Mouse (Mus musculus) ovary, adult 18-20 months (tissue): Measurements from ENCODE around the gene Als2.
A peak's percentile ranks its signal among the peaks of the same experiment; 100 is the strongest.

Experiments
- DNase-seq: peaks from one replicate; pipeline ENCODE4 v3.0.0; 2022; ENCODE audit warnings: low spot score, mixed read lengths

Als2 gene

DNA sequence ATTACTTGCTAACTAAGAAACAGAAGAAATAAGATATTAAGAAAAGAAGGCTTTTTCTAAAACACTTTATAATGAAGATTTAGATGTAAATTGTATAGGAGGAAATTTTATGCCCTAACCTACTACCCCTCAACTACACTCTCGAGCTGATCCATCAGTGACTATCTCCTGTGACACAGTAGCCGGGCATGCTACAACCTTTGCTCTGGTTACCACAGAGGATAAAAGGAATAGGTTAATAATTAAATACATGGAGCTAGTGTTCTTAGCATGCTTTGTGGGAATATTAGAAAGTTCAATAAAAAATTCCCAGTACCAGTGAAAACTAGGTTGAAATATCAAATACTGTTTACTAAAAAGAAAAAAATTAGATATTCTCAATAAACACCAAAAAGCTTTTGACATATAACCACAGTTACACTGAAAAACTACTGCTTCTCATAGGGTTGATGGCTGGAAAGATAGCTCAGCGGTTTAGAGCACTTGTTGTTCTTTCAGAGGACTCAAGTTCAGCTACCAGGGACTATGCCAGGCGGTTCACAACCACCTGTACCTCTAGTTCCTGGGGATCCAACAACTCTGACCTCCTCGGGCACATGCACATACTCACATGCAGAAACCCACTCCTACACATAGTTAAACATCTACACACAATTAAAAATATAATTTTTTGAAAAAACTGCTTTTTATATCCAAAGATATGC lies 24.8 kb downstream of the Als2 start:
- DNase-seq = no peak

DNA sequence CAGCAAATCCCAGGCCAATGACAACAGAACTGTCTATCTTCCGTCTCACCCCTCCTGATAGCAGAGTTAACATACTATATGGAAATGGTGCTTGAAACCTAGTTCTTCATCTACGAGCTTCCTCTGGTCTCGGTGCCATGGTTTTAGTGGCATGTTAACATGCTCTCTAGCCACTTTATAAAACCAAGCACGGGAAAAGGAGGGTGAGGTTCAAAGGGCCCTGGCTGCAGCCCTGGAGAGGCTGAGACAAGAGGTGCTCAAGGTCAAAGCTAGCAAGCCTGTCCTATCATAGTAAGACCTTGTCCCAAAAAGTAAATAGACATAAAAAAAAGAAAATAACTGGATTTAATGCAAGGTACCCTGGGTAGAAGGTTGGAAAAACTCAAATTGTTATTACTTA lies 25.4 kb downstream of the Als2 start:
- DNase-seq = no peak

GRCm38 (mm10) chr1:59208331-59208730 lies 28.7 kb downstream of the Als2 start:
- DNase-seq = no peak

DNA sequence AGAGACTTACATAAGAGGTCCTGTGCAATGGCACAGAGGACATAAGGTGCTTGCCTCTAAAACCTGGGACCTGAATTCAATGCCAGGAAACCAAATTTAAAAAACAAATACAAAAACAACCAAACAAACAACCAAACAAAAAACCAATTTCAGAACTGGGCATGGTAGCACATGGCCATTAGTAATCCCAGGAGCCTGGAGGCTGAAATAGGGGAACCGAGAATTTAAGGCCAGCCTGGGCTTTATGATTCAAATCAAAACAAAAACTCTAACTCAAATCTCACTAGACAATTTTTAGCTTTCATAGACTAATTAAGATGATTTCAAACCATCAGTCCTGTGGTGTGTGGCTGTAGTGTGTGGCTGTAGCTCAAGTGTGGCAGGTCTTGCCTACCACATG lies 32.5 kb downstream of the Als2 start:
- no peak for DNase-seq

- DNase-seq = peak; percentile 11
Observed at GRCm38 (mm10) chr1:59202367-59202766, 34.7 kb downstream of the Als2 start.

DNA sequence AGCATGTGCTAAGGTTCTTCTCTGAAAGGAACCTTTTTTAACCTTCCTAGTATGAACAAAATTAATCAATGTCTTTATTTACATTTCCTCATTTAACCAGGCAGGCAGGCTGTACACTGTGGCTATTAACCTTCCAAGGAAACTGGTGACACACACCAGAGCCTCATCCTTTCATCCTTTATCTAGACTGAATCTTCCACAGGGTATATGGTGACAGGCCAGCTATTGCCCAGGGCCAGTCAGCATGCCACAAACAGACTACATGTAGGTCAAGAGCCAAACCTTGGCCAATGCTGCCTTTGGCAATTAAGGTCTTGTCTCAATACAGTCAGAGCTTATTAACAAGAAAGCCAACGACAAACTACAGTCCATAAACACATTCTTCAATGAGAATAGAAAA lies 35.5 kb downstream of the Als2 start:
- DNase-seq = no peak

- DNase-seq = no peak
Observed at GRCm38 (mm10) chr1:59200960-59201359, 36.1 kb downstream of the Als2 start.

DNA sequence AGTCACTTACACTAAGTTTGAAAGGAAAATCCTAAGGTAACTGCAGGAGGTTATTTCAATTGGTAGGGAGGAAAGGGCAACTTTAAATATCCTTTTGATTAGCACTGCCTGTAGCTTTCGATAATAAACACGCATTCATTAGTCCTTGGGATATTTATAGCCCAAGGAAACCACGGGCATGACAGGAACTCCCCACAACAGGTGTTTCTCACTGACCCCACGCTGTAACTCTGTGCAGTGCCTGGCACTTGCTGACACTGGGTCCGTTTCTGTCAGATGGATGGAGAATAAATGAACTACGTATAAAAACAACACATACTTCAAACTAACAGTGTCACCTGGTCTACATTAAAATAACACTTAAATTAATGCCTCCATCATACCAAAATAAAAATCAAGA lies 42.1 kb downstream of the Als2 start:
- no peak for DNase-seq

- no peak for DNase-seq
Observed at GRCm38 (mm10) chr1:59187786-59188185, 49.2 kb downstream of the Als2 start.

GRCm38 (mm10) chr1:59186317-59186716 lies 50.7 kb downstream of the Als2 start:
- no peak for DNase-seq

GRCm38 (mm10) chr1:59185410-59185809 lies 51.6 kb downstream of the Als2 start:
- DNase-seq = no peak

GRCm38 (mm10) chr1:59183045-59183444 lies 54.0 kb downstream of the Als2 start:
- DNase-seq = no peak

DNA sequence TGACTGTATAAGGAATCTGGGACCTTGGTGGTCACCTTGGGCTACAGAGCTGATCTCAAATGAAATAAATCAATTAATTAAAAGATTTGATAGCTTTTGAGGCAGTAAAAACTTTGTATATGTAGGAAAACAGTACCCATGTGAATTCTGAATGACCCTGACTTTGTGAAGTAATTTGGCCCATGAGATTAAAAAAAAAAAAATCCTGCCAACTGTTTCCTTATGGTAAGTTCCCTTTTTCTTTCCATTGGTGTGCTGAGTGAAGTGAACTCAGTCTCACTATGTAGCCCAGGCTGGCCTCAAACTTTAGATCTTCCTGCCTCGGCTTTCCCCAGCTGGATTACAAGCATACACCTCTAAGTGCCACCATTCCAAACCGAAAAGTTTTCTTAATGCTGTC lies 54.7 kb downstream of the Als2 start:
- no peak for DNase-seq

GRCm38 (mm10) chr1:59180003-59180402 lies 57.0 kb downstream of the Als2 start:
- no peak for DNase-seq

GRCm38 (mm10) chr1:59178401-59178800 lies 58.6 kb downstream of the Als2 start:
- no peak for DNase-seq

- no peak for DNase-seq
Observed at GRCm38 (mm10) chr1:59174514-59175373, 62.3 kb downstream of the Als2 start.

- DNase-seq = no peak
Observed at GRCm38 (mm10) chr1:59173023-59173422, 64.0 kb downstream of the Als2 start.

GRCm38 (mm10) chr1:59171875-59172274 lies 65.2 kb downstream of the Als2 start:
- no peak for DNase-seq

DNA sequence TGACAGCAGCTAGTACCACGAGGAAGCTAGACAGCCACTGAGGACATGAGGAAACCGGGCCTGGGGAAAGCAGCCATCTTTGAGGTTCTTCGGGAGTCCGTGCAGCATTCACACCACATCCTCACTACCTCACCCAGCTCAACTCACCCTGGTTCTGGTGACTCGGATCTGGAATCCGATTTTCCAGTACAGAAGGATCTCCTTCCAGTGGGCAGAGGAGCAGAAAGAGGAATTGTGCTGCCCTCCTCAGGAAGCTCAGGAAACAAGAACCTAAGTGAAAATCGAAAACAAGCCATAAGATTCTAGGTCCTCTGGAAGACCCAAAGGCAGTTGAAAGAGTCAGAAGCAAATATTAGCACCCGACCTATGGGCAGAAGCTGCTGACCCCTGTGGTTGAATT lies 66.7 kb downstream of the Als2 start:
- DNase-seq = no peak

- no peak for DNase-seq
Observed at GRCm38 (mm10) chr1:59169586-59169985, 67.4 kb downstream of the Als2 start.

- DNase-seq = no peak
Observed at GRCm38 (mm10) chr1:59168556-59168955, 68.5 kb downstream of the Als2 start.

GRCm38 (mm10) chr1:59167654-59168425 lies 69.2 kb downstream of the Als2 start:
- no peak for DNase-seq
